Mouse (Mus musculus): Measurements from ENCODE around the gene Coq5. TPM values are rescaled to one million over a fixed set of nuclear protein-coding genes. Genes with fewer than 3 reads are reported as not detected.
A peak's percentile ranks its signal among the peaks of the same experiment; 100 is the strongest.
"Not testable (repeated sequence)": the region's sequence is repeated elsewhere in the genome, so short reads cannot be mapped to it uniquely, and the experiment has no call there.

The Coq5 gene
- total RNA-seq, 2 experiments from 2014 or later, result 35.5 to 78.6 TPM

DNA sequence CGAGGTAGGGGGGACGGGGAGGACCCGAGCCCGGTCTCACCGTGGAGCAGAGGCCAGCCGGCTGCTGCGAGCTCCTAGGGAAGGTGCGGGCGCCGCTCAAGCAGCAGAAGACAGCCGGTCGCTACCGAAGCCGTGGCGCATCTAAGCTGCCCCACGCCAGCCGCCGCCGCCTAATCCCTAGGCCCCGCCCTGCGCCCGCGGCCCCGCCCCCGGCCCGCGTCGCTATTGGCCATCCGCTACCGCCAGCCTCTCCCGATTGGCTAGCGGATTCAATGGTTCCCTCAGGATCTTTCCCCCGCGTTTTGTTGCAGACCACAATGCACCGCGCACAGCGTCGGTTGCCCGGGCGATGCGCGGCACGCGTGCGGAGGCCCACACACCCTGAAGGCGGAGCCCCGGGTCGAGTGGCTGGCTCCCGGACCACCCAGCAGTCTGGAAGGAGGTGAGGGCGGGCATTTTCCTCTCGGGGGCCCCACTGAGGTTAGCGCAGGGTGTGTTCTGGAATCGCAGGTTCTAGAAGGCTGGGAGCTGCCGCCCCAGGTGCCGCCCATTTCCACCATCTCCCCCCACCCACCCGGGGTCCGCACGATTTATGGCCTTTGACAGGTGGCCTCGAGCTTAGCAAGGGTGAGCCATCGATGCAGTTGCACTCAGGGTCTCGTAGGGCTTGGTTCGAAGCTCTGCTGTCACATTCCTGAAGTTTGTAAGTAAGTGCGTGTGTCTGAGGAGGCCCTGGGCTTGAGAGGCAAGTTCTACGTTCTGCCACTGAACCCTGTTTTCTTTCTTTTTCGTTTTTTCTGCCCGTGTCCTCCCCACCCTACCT lies 21.5 kb downstream of the Coq5 start, which contains the start of gene Dynll1:
TSS of gene Dynll1 (minus strand) at position 208 of the 823 bp plus-strand sequence.
- ATAC-seq (replicated peaks; ENCODE audit: low FRiP score, low TSS enrichment, poor library complexity, severe bottlenecking), result peak; percentile 93

DNA sequence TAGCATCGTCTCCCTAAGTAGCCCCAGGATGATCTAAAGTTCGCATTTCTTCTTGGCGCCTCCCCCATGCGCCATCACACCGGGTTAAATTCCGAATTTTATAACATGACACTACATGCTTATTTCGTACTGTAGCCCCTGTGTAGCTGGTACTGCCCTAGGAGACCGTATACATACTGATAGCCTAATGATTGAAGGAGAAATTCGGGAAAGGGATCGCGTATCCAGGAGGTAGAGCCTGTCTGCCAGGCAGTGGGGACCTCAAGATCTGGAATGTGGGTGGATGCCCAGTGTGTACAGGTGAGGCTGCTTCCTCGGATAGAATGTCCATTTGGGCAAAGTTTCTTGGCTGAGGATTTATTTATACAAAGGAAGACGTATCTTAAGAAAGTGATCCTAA lies 22.1 kb downstream of the Coq5 start:
- ATAC-seq (replicated peaks; ENCODE audit: low FRiP score, low TSS enrichment, poor library complexity, severe bottlenecking), result no peak; the same call in 1 of the 2 replicates

DNA sequence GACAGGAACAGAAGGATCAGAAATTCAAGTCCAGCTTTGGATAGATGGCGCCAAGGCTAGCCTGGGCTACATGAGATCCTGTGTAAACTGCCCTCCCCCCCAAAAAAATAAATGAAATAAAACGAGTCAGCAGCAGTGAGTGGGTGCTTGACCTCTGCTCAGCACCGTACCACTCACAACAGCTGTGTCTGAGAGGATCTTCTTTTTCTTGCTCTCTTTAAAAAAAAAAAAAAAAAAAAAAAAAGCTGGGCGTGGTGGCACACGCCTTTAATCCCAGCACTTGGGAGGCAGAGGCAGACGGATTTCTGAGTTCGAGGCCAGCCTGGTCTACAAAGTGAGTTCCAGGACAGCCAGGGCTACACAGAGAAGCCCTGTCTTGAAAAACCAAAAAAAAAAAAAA lies 22.7 kb downstream of the Coq5 start:
- not testable (repeated sequence) for ATAC-seq (replicated peaks; ENCODE audit: low FRiP score, low TSS enrichment, poor library complexity, severe bottlenecking)

DNA sequence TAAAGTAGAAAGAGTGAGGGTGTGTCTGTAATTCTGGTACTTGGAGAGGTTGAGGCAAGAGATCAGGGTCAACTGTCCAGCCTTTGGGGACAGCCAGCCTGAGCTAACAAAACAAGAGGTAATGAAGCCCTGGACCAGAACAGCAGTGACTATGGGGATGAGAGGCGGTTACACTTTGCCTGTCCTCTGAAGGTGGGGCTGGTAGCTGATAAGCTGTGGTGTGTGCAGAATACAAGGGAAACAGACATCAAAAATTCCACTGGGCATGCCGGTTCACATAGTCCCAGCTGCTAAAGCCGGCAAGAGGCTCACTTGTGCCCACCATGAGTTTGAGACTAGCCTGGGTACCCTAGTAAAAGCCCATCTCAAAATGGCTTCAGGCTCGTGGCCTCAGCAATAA lies 32.9 kb downstream of the Coq5 start:
- ATAC-seq (replicated peaks; ENCODE audit: low FRiP score, low TSS enrichment, poor library complexity, severe bottlenecking), result peak; percentile 36

DNA sequence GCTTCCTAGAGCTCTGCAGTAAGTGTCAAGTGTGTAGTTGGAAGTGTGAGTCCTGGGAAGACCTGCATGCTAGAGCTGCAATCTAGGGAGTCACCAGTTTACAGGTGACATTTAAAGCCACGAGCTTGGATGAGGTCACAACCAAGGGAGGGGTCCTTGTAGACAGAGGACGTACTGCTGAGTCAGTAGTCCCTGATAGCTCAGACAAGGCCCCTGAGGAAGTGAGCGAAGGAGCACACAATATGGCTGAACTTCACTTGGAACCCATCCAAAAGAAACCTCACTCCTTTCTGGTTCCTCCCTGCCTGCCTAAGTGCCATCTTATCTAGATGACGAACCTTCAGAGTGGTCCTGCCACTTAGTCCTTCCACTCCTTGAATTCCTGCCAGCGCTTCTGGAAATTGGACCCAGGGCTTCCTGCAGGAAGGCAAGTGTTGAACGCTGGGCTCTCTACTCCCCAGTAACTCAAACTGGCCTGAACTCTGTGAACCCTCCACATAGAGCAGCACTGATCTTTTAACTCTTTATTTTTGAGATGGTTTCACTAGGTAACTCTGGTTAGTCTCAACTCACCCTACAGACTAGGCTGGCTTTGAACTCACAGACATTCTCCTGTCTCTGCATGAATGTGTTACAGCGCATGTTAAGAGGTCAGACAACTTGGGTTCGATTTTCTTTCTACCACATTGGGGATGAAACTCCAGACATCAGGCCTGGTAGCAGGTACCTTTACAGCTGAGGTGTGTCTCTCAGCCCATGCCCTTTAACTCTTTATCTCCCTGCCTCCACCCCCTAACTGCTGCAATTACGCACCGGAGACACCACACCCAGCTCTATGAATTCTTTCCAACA lies 33.6 kb downstream of the Coq5 start:
- ATAC-seq (replicated peaks; ENCODE audit: low FRiP score, low TSS enrichment, poor library complexity, severe bottlenecking), result peak; percentile 89

DNA sequence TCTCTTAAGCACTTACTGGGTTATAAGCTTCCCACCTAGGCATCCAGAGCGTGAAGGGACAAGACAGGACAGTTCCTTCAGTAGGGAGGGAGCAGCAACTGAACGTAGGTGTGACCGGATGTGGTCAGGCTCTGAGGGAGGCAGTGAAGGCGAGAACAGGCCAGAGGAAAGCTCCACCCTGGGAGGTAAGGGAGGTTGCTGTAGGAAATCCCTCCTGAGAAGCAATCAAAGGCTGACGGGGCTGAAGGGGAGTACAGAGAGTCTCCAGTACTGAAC lies 34.1 kb downstream of the Coq5 start:
- ATAC-seq (replicated peaks; ENCODE audit: low FRiP score, low TSS enrichment, poor library complexity, severe bottlenecking), result no peak

DNA sequence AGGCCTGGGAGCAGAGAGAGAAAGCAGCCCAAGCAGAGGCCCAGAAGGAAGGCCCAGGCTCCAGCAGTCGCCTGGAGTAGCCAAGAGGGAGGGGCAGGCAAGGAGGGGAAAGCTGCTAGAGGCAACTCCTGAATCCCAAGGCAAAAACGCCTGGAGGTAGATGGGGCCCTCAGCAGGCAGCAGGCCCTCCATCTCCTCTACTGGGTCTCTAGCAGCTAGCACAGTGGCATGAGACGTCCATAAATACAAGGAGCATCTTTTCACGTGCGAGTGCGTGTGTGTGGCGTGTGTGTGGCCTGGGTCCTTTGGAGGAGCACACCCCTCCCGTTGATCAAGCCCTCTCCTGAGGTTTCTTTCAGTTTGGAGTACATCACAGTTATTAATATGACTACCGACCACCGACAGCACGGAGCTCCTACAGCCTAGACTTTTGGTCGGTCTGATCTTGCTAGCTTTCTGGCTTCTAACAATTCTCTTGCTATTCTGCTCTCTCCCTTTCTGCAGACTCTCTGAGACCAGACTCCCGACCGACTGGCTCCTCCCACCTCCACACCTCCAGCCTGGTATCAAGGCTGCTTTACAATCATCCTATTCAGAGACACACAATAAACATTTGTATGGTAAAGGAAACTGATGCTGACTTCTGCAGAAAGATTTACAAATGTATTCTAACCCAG lies 37.6 kb downstream of the Coq5 start:
- no peak for ATAC-seq (replicated peaks; ENCODE audit: low FRiP score, low TSS enrichment, poor library complexity, severe bottlenecking)

DNA sequence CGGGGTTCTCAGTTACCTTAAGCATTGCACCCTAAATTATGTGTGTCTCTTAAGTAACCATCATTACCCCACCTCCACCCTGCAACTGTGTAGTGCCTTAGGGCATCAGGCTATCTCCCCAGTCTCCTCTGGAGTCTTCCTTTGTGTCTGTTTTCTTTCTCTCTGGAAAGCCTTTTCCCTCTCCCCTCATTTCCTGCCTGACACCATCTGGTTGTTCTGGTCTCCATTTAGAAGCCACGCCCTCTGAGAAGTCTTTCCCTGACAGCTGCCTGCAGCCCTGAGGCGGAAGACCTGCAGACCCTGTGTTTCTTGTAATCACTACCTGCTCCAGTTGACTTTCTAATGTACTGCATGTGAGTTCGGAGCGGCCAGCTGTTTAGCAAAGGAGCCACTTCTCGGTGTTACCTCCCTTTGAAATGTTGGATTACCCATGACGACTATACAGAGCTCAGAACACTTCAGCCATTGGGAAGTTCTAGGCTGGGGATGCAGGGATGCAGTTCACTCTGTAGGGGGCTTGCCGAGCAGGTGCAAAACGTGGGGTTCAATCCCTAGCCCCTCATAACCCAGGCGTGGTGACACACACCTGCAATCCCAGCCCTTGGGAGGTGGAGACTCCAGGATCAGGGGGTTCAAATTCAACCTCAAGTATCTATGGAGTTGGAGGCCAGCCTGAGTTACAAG lies 38.3 kb downstream of the Coq5 start:
- no peak for ATAC-seq (replicated peaks; ENCODE audit: low FRiP score, low TSS enrichment, poor library complexity, severe bottlenecking)

DNA sequence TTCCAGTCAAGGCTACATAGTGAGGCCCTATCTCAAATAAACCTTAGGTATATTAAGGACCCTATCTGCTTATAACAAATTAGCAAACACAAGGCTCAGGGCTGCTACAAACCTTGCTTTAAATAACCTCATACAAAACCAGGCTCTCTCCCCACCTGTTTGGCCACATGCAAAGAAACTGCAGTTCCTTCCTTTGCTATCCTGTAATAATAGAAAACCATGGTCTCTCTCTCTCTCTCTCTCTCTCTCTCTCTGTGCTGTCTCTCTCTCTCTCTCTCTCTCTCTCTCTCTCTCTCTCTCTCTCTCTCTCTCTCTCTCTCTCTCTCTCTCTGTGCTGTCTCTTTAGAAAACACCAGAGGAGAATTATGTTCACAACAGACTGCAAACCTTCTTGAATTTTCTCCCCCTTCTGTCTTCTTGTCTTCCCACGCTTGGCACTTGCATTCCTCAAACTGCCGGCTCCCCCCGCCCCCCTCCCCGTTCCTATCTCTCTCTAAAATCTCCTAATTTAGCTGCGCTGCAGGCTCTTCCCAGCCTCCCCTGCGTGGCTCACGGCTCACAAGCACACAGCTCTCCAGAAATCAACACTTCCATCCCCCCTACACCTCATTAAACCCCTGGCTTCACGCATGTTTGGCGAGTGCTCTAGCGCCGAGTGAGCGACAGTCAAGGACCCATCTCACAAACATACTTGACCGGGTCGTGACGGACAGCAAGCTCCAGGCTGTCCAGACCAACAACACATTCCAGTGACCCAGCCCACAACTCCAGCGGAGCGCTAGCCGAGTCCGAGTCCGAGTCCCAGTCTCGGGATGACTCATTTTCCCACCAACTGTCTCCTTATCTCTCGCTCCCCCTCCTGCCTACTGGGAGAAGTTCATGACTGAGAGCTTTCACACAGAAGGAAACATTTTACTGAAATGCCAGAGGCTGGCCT lies 39.8 kb downstream of the Coq5 start:
- ATAC-seq (replicated peaks; ENCODE audit: low FRiP score, low TSS enrichment, poor library complexity, severe bottlenecking), result peak; percentile 85

DNA sequence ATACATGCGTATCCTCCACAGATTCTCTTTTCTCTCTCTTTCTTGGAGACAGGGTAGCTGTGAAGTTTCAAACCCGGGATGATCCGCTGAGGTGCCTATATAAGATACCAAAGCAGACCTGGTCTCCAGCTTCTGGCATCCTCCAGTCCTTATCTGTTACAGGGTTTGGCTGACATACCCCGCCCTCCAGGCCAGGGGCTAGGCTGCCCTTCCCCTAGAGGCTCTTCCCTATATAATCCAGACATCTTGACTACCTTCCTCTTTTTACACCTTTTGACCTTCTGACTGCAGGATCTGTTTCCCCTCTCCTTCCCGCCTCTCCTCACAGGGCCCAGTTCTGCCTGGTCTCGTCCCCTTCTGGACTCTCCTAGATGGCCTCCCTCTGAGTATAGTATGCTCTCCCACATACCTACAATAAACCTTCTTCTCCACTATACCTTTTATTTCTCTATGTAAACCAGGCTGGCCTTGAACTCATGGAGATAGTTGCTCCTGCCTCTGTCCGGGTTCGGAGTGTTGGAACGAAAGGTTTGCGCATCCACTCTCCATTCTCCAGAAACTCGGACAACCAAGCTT lies 46.9 kb downstream of the Coq5 start:
- peak; percentile 66 for ATAC-seq (replicated peaks; ENCODE audit: low FRiP score, low TSS enrichment, poor library complexity, severe bottlenecking)

DNA sequence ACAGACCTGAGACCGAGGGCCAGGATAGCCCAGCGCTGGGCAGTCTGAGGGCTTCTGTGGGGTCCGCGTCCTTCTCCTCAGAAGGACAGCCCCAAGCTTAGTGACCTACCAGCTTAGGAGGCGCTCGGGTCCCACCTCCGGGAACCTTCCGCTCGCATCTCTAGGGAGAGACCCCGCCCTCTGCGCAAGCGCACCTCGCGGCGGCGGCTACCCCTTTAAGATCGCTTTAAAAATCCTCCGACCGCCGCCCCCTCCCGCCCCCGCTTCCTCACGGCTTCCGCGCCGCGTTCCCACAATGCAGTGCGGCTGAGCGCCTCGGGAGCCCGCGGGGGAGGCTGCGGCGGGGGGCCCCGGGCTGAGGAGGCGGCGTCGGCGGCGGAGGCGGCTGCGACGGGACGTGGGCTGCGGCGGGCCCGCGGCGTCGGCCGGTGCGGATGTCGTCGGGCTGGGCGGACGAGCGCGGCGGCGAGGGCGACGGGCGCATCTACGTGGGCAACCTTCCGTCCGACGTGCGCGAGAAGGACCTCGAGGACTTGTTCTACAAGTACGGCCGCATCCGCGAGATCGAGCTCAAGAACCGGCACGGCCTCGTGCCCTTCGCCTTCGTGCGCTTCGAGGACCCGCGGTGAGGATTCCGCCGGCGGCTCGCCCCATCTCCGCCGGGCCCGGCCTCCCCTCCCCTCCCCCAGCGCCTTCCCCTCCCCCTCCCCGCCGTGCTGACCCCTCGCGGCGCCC lies 47.6 kb downstream of the Coq5 start, which contains the start of gene Srsf9:
TSS of gene Srsf9 (plus strand) at position 303 of the 735 bp plus-strand sequence.
- peak; percentile 76 for ATAC-seq (replicated peaks; ENCODE audit: low FRiP score, low TSS enrichment, poor library complexity, severe bottlenecking)

DNA sequence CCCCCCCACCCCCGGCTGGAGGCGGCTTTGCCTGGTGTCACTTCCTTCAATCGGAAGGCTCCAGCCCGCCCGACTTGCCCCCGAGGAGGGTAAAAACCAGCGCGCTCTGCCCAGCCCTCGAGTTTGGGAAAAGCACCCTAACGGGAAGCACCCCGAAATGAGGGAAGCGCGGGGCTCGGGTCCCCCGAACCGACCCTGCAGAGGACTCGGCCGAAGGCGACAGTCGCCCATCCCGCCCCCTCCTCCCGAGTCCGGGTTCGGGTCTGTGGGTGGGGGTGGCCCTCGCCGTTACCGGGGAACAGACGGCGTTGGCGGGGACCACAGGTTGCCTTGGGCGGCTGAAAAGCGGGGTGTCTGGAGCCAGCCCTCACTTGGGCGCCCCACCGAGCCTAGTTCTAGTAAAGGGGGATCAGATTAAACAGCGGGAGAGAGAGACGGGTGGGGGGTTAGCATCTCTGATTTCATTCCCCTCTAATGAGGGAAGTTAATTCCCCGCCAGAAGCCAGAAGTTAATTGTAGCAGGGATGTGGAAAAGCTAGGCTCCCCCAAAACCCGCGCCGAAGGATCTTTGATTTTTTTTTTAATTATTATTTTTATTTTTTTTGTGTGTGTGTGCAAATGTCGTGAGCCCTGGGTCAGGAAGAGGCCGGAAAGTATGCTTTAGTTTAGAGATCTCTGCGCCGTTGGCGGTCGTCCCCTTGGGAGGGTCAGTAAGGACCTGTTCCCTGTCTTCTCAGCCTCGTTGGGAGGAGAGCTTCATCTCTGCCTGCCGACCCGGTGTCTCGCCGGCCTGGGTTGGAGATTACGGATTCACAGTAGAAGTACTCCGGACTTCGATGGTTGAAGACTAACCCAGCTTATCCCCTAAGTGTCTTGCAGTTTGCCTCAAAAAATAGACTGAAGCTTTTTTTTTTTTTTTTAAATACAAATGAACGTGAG lies 48.4 kb downstream of the Coq5 start:
- 0 out of 2 replicates have a peak, but pooled peaks have one; percentile 15 for ATAC-seq (replicated peaks; ENCODE audit: low FRiP score, low TSS enrichment, poor library complexity, severe bottlenecking)

DNA sequence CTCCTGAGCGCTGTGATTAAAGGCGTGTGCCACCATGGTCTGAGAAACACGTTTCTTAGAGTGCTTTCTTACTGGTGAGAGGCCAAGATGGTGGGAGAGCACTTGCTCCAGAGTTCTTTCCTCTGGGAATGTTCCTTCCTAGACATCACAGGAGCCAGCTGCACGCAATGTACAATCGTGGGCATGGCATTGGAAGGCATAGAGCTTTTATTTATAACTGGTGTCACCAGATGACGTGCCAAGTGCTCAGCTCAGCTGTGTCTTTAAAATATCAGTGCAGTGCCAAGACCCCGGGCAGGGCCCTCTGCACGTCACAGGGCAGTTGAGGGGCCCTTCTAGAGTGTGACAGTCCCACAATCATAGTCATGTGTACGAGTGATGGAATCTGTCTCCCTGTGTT lies 51.5 kb downstream of the Coq5 start:
- ATAC-seq (replicated peaks; ENCODE audit: low FRiP score, low TSS enrichment, poor library complexity, severe bottlenecking), result no peak

DNA sequence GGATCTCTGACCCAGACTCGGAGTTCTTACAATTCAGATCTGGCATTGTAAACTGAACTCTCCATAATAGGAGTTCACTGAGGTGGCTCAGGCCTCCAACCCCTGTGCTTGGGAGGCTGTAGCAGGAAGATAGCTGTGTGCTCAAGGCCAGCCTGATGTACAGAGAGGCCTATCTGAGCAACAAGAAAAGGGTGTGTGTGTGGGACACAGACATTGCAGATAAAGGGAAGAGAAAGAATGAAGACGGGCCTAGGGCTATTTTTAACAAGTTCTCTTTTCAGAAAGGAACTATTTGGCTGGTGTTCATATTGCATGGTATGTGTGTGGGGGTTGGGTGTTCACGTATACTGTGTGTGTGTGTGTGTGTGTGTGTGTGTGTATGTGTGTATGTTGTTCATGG lies 54.2 kb downstream of the Coq5 start:
- ATAC-seq (replicated peaks; ENCODE audit: low FRiP score, low TSS enrichment, poor library complexity, severe bottlenecking), result peak; percentile 99

DNA sequence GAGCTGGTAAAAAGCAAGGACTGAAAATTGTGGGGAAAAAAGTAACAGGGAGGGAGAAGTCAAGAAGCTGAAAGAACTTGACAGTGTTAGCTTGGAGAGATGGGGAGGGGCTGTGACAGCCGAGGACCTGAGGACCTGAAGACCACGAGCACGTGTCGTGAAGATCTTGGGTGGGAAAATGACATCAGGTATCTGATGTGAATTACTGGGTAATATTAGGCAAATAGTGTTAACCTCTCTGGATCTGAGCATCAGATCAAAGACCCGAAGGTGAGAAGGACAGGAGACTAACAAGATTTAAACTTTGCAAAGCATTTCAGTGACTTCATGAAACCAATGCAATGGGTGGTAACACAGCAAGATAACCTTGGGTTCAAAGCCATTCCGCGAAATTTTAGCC lies 60.5 kb downstream of the Coq5 start:
- no peak for ATAC-seq (replicated peaks; ENCODE audit: low FRiP score, low TSS enrichment, poor library complexity, severe bottlenecking)

DNA sequence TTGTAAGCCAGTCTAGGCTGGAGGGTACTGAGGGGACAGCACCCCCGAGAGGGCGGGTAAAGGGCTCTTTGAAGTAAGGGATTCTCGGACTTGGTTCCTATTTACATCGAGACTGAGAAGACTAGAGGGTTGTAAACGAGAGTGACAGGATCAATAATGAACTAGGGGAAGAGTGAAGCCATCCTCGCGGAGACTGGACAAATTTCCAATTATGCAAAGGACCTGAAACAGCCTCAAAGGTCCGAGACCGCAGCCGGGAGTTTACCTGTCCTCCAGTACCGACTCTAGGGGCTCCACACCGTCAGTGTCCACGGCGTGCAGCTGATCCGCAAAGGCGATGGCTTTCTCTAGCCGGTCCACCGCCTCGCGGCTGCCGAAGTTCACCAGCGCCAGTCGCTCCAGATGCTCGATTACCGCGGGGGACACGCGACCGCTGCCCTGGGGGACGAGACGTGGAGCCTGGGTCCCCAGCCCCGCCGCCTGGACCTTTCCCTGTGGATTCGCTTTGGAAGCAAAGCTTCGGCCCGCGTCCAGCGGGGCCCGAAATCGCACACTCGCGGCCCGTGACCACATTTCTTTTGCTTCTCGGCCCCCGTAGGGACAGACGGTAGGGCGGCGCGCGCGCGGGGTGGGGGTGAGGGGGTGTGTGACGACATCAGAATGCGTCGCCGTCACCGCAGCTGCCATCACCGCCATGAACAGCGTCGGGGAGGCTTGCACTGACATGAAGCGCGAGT lies 61.3 kb downstream of the Coq5 start, which contains the start of the genes Gatc and Triap1:
TSS of gene Gatc (minus strand) at position 602 of the 737 bp plus-strand sequence.
TSS of gene Triap1 (plus strand) at position 649 of the 737 bp plus-strand sequence.
- peak; percentile 84 for ATAC-seq (replicated peaks; ENCODE audit: low FRiP score, low TSS enrichment, poor library complexity, severe bottlenecking)

All from megakaryocyte-erythroid progenitor cell, adult 5-6 weeks (primary cell).